Mouse (Mus musculus): ENCODE measurements around the gene Itgb7. TPM values are rescaled to one million over a fixed set of nuclear protein-coding genes. Genes with fewer than 3 reads are reported as not detected.

The Itgb7 gene
- polyA plus RNA-seq, 1 experiment from 2014 or later: 0.99 TPM

- no peaks in the 10 kb centered on the region for H3K27me3 ChIP-seq
- no peak overlapping the region for H3K27ac ChIP-seq (replicated peaks)
- no peak for ATAC-seq (replicated peaks)
- H3K4me3 ChIP-seq: no peak overlapping the region
- no peak overlapping the region for H3K9ac ChIP-seq (replicated peaks)
- no peaks in the 10 kb centered on the region for H3K36me3 ChIP-seq
- no peak overlapping the region for H3K4me2 ChIP-seq (replicated peaks)
- no peaks in the 10 kb centered on the region for H3K4me1 ChIP-seq
- WGBS: 92% methylated on average over 14 of the region's 14 CpGs
- H3K9me3 ChIP-seq: no peaks in the 10 kb centered on the region
Observed at GRCm38 (mm10) chr15:102179924-102180323, 51.8 kb downstream of the Itgb7 start.

- no peak for ATAC-seq (replicated peaks)
- Histone ChIP-seq H3K27ac (replicated peaks) (no peak overlapping the region), H3K4me2 (replicated peaks) (no peak overlapping the region), H3K9me3 (no peaks in the 10 kb centered on the region; the same call in 1 of the 2 replicates), H3K36me3 (no peaks in the 10 kb centered on the region), H3K4me3 (no peak overlapping the region), H3K4me1 (no peaks in the 10 kb centered on the region), H3K9ac (replicated peaks) (no peak overlapping the region), H3K27me3 (no peaks in the 10 kb centered on the region)
- WGBS: 76% methylated on average over 9 of the region's 9 CpGs
Observed at GRCm38 (mm10) chr15:102179106-102179505, 52.6 kb downstream of the Itgb7 start.

GRCm38 (mm10) chr15:102178279-102178678 is 53.5 kb downstream of the Itgb7 start:
- no peaks in the 10 kb centered on the region for H3K36me3 ChIP-seq
- no peaks in the 10 kb centered on the region for H3K27me3 ChIP-seq
- no peak overlapping the region for H3K9ac ChIP-seq (replicated peaks)
- WGBS: 18% methylated on average over 6 of the region's 6 CpGs
- no peak overlapping the region for H3K4me2 ChIP-seq (replicated peaks)
- no peaks in the 10 kb centered on the region; the same call in 1 of the 2 replicates for H3K9me3 ChIP-seq
- no peak for ATAC-seq (replicated peaks)
- no peak overlapping the region for H3K27ac ChIP-seq (replicated peaks)
- H3K4me1 ChIP-seq: no peaks in the 10 kb centered on the region
- H3K4me3 ChIP-seq: no peak overlapping the region

GRCm38 (mm10) chr15:102177417-102177816 is 54.3 kb downstream of the Itgb7 start:
- no peaks in the 10 kb centered on the region for H3K27me3 ChIP-seq
- H3K27ac ChIP-seq (replicated peaks): no peak overlapping the region
- 84% methylated on average over 8 of the region's 8 CpGs for WGBS
- H3K9ac ChIP-seq (replicated peaks): no peak overlapping the region
- no peak overlapping the region for H3K4me2 ChIP-seq (replicated peaks)
- no peaks in the 10 kb centered on the region; the same call in 1 of the 2 replicates for H3K9me3 ChIP-seq
- ATAC-seq (replicated peaks): no peak
- no peak overlapping the region for H3K4me3 ChIP-seq
- no peaks in the 10 kb centered on the region for H3K4me1 ChIP-seq
- no peaks in the 10 kb centered on the region for H3K36me3 ChIP-seq

- WGBS: 87% methylated on average over 7 of the region's 7 CpGs
- no peak overlapping the region for H3K4me3 ChIP-seq
Observed at GRCm38 (mm10) chr15:102176571-102177316, 55.0 kb downstream of the Itgb7 start.

GRCm38 (mm10) chr15:102175736-102176319 is 55.9 kb downstream of the Itgb7 start:
- WGBS: 90% methylated on average over 16 of the region's 16 CpGs
- Histone ChIP-seq H3K36me3 (no peaks in the 10 kb centered on the region), H3K27me3 (no peaks in the 10 kb centered on the region), H3K4me3 (no peak overlapping the region), H3K9me3 (no peaks in the 10 kb centered on the region; the same call in 1 of the 2 replicates), H3K4me2 (replicated peaks) (no peak overlapping the region), H3K27ac (replicated peaks) (no peak overlapping the region), H3K9ac (replicated peaks) (no peak overlapping the region), H3K4me1 (no peaks in the 10 kb centered on the region)
- ATAC-seq (replicated peaks): no peak

More at GRCm38 (mm10) chr15:102176571-102177316, 55.0 kb downstream of the Itgb7 start:
- no peak for ATAC-seq (replicated peaks)
- Histone ChIP-seq H3K27me3 (no peaks in the 10 kb centered on the region), H3K36me3 (no peaks in the 10 kb centered on the region), H3K9me3 (no peaks in the 10 kb centered on the region; the same call in 1 of the 2 replicates), H3K4me1 (no peaks in the 10 kb centered on the region), H3K4me2 (replicated peaks) (no peak overlapping the region), H3K27ac (replicated peaks) (no peak overlapping the region), H3K9ac (replicated peaks) (no peak overlapping the region)

GRCm38 (mm10) chr15:102173581-102173980 is 58.2 kb downstream of the Itgb7 start:
- Histone ChIP-seq H3K4me2 (replicated peaks) (no peak overlapping the region), H3K9ac (replicated peaks) (no peak overlapping the region), H3K27ac (replicated peaks) (no peak overlapping the region), H3K27me3 (no peaks in the 10 kb centered on the region), H3K4me3 (no peak overlapping the region), H3K36me3 (no peaks in the 10 kb centered on the region), H3K9me3 (no peaks in the 10 kb centered on the region; the same call in 1 of the 2 replicates), H3K4me1 (no peaks in the 10 kb centered on the region)
- 88% methylated on average over 3 of the region's 3 CpGs for WGBS
- ATAC-seq (replicated peaks): no peak

- no peak overlapping the region for H3K4me3 ChIP-seq
- H3K9ac ChIP-seq (replicated peaks): no peak overlapping the region
- H3K27ac ChIP-seq (replicated peaks): no peak overlapping the region
- H3K27me3 ChIP-seq: no peaks in the 10 kb centered on the region
- H3K9me3 ChIP-seq: no peaks in the 10 kb centered on the region; the same call in 1 of the 2 replicates
- H3K36me3 ChIP-seq: no peaks in the 10 kb centered on the region
- no peak overlapping the region for H3K4me2 ChIP-seq (replicated peaks)
- no peaks in the 10 kb centered on the region for H3K4me1 ChIP-seq
- ATAC-seq (replicated peaks): no peak
- WGBS: 66% methylated on average over 2 of the region's 2 CpGs
Observed at GRCm38 (mm10) chr15:102169064-102169463, 62.7 kb downstream of the Itgb7 start.

- Histone ChIP-seq H3K36me3 (no peaks in the 10 kb centered on the region), H3K27ac (replicated peaks) (no peak overlapping the region), H3K4me2 (replicated peaks) (no peak overlapping the region), H3K9ac (replicated peaks) (no peak overlapping the region), H3K4me1 (no peaks in the 10 kb centered on the region), H3K9me3 (no peaks in the 10 kb centered on the region), H3K27me3 (no peaks in the 10 kb centered on the region), H3K4me3 (no peak overlapping the region)
- ATAC-seq (replicated peaks): no peak
- 77% methylated on average over 6 of the region's 6 CpGs for WGBS
Observed at GRCm38 (mm10) chr15:102167620-102168021, 64.1 kb downstream of the Itgb7 start.

Other genes starting within 250 kb of the Itgb7 start
- 1.9 and 3.9 TPM in 2 replicates for gene Krt8, start 227.5 kb downstream of the Itgb7 start, polyA plus RNA-seq (2015; fragmentation: Nextera tagmentation; extraction: Ambion mirVana)
- gene Krt18, start 203.8 kb downstream of the Itgb7 start, polyA plus RNA-seq (2015; fragmentation: Nextera tagmentation; extraction: Ambion mirVana): 3.5 and 7.6 TPM in 2 replicates
- 98.9 and 99.5 TPM in 2 replicates for gene Eif4b, start 158.2 kb downstream of the Itgb7 start, polyA plus RNA-seq (2015; fragmentation: Nextera tagmentation; extraction: Ambion mirVana)
- gene Tns2, start 131.5 kb downstream of the Itgb7 start, polyA plus RNA-seq (2015; fragmentation: Nextera tagmentation; extraction: Ambion mirVana): 4.9 and 6.9 TPM in 2 replicates
- gene Spryd3, start 95.7 kb downstream of the Itgb7 start, polyA plus RNA-seq (2015; fragmentation: Nextera tagmentation; extraction: Ambion mirVana): 38.2 and 42.9 TPM in 2 replicates
- gene Igfbp6, start 87.6 kb downstream of the Itgb7 start, polyA plus RNA-seq (2015; fragmentation: Nextera tagmentation; extraction: Ambion mirVana): 1.2 and 1.4 TPM in 2 replicates
- not detected in 2 replicates for gene Soat2, start 81.4 kb downstream of the Itgb7 start, polyA plus RNA-seq (2015; fragmentation: Nextera tagmentation; extraction: Ambion mirVana)
- gene Zfp740, start 28.7 kb downstream of the Itgb7 start, polyA plus RNA-seq (2015; fragmentation: Nextera tagmentation; extraction: Ambion mirVana): 90.6 and 94.0 TPM in 2 replicates
- 44.2 and 45.1 TPM in 2 replicates for gene Csad, start 27.2 kb downstream of the Itgb7 start, polyA plus RNA-seq (2015; fragmentation: Nextera tagmentation; extraction: Ambion mirVana)
- 5.9 and 6.2 TPM in 2 replicates for gene Rarg, start 25.6 kb upstream of the Itgb7 start, polyA plus RNA-seq (2015; fragmentation: Nextera tagmentation; extraction: Ambion mirVana)
- not detected in 2 replicates for gene Gm9918, start 38.6 kb upstream of the Itgb7 start, polyA plus RNA-seq (2015; fragmentation: Nextera tagmentation; extraction: Ambion mirVana)
- gene Mfsd5, start 47.5 kb upstream of the Itgb7 start, polyA plus RNA-seq (2015; fragmentation: Nextera tagmentation; extraction: Ambion mirVana): 50.1 and 51.5 TPM in 2 replicates
- 10.2 and 15.2 TPM in 2 replicates for gene Espl1, start 64.3 kb upstream of the Itgb7 start, polyA plus RNA-seq (2015; fragmentation: Nextera tagmentation; extraction: Ambion mirVana)
- gene Pfdn5, start 94.2 kb upstream of the Itgb7 start, polyA plus RNA-seq (2015; fragmentation: Nextera tagmentation; extraction: Ambion mirVana): 467 and 474 TPM in 2 replicates
- gene Myg1, start 99.8 kb upstream of the Itgb7 start, polyA plus RNA-seq (2015; fragmentation: Nextera tagmentation; extraction: Ambion mirVana): 98.2 and 108 TPM in 2 replicates
- gene Aaas, start 118.8 kb upstream of the Itgb7 start, polyA plus RNA-seq (2015; fragmentation: Nextera tagmentation; extraction: Ambion mirVana): 42.6 and 44.9 TPM in 2 replicates
- 0.36 and 0.40 TPM in 2 replicates for gene Sp7, start 135.2 kb upstream of the Itgb7 start, polyA plus RNA-seq (2015; fragmentation: Nextera tagmentation; extraction: Ambion mirVana)
- 5.4 and 5.6 TPM in 2 replicates for gene Sp1, start 174.2 kb upstream of the Itgb7 start, polyA plus RNA-seq (2015; fragmentation: Nextera tagmentation; extraction: Ambion mirVana)
- gene Amhr2, start 213.4 kb upstream of the Itgb7 start, polyA plus RNA-seq (2015; fragmentation: Nextera tagmentation; extraction: Ambion mirVana): 0.15 and 0.83 TPM in 2 replicates
- 85.8 and 89.1 TPM in 2 replicates for gene Prr13, start 227.1 kb upstream of the Itgb7 start, polyA plus RNA-seq (2015; fragmentation: Nextera tagmentation; extraction: Ambion mirVana)
- 155 and 161 TPM in 2 replicates for gene Pcbp2, start 238.6 kb upstream of the Itgb7 start, polyA plus RNA-seq (2015; fragmentation: Nextera tagmentation; extraction: Ambion mirVana)

Measured in forebrain, embryonic 15.5 days (tissue).